Mouse (Mus musculus): ENCODE measurements around the gene Col2a1.

Gene Col2a1

GRCm38 (mm10) chr15:98003822-98004739 lies at the start of gene Col2a1:
Gene Col2a1 (minus strand): TSS chr15:98004695.
- no peak for DNase-seq (ENCODE audit: low spot score)

- DNase-seq (ENCODE audit: low spot score): no peak
Measured at GRCm38 (mm10) chr15:98051685-98052084, 47.2 kb upstream of the Col2a1 start.

- no peak for DNase-seq (ENCODE audit: low spot score)
Measured at GRCm38 (mm10) chr15:98048918-98049700, 44.6 kb upstream of the Col2a1 start.

- DNase-seq (ENCODE audit: low spot score): no peak
Measured at GRCm38 (mm10) chr15:98044387-98044786, 39.9 kb upstream of the Col2a1 start.

- no peak for DNase-seq (ENCODE audit: low spot score)
Measured at GRCm38 (mm10) chr15:98043967-98044366, 39.5 kb upstream of the Col2a1 start.

GRCm38 (mm10) chr15:98042508-98042907 lies 38.0 kb upstream of the Col2a1 start:
- DNase-seq (ENCODE audit: low spot score): no peak

GRCm38 (mm10) chr15:98039682-98040081 lies 35.2 kb upstream of the Col2a1 start:
- DNase-seq (ENCODE audit: low spot score): no peak

GRCm38 (mm10) chr15:98036578-98036977 lies 32.1 kb upstream of the Col2a1 start:
- no peak for DNase-seq (ENCODE audit: low spot score)

- no peak for DNase-seq (ENCODE audit: low spot score)
Measured at GRCm38 (mm10) chr15:98035076-98035755, 30.7 kb upstream of the Col2a1 start.

- no peak for DNase-seq (ENCODE audit: low spot score)
Measured at GRCm38 (mm10) chr15:98033233-98033748, 28.8 kb upstream of the Col2a1 start.

- DNase-seq (ENCODE audit: low spot score): no peak
Measured at GRCm38 (mm10) chr15:98029798-98030197, 25.3 kb upstream of the Col2a1 start.

GRCm38 (mm10) chr15:98026967-98027904 lies 22.7 kb upstream of the Col2a1 start:
- no peak for DNase-seq (ENCODE audit: low spot score)

GRCm38 (mm10) chr15:98025611-98026010 lies 21.1 kb upstream of the Col2a1 start:
- DNase-seq (ENCODE audit: low spot score): no peak

- no peak for DNase-seq (ENCODE audit: low spot score)
Measured at GRCm38 (mm10) chr15:98023137-98023536, 18.6 kb upstream of the Col2a1 start.

GRCm38 (mm10) chr15:98021886-98022285 lies 17.4 kb upstream of the Col2a1 start:
- DNase-seq (ENCODE audit: low spot score): no peak

GRCm38 (mm10) chr15:98019047-98019446 lies 14.6 kb upstream of the Col2a1 start:
- no peak for DNase-seq (ENCODE audit: low spot score)

- DNase-seq (ENCODE audit: low spot score): no peak
Measured at GRCm38 (mm10) chr15:98017925-98018324, 13.4 kb upstream of the Col2a1 start.

- no peak for DNase-seq (ENCODE audit: low spot score)
Measured at GRCm38 (mm10) chr15:98012810-98013209, 8.3 kb upstream of the Col2a1 start.

- no peak for DNase-seq (ENCODE audit: low spot score)
Measured at GRCm38 (mm10) chr15:98005181-98005580, 686 bp upstream of the Col2a1 start.

GRCm38 (mm10) chr15:98004740-98005159 lies 255 bp upstream of the Col2a1 start:
- DNase-seq (ENCODE audit: low spot score): no peak
